Mouse (Mus musculus) kidney, postnatal 14 days (tissue): ENCODE measurements around the gene Rfc4.

ENCODE experiments used
- DNase-seq: peaks from one replicate; pipeline ENCODE4 v3.0.0; 2022; ENCODE audit warnings: mixed read lengths

Rfc4 gene

DNA sequence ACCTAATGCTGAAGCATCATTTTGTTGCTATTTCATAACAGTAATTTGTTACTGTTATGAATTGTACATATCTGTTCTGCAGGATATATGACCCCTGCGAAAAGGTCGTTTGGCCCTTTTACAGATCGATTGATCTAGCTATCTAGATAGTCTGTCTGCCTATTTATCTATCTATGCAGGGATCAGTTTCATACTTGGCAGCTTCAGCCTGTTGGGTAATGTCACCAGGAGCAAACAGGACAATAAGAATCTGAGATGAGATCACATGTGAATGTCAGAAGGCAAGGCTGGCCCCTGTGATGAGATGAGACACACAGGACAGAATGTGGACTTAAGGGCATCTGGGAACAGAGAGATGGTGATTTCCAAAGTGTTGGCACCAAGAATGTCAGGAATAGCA lies 2.8 kb upstream of the Rfc4 start:
- DNase-seq = no peak

DNA sequence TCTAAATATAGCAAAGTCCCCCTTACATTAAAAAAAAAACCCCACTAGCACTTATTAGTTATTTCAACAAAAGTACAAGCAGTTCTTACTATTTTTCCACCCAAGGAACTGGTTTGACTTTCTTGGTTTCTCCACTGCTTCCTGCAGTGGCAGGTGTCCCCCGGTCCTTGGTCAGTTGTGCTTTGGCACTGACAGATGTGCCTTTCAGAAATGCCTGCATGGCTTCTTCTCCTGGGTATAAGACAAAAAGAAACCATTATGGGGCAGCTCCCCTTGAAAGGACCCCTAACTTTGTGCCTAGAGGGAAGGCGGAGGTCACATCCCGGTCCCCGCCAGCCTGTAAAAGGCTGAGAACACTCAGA lies 245 bp downstream of the Rfc4 start:
- DNase-seq = no peak

- DNase-seq = no peak
Measured at GRCm38 (mm10) chr16:23124398-23124797, 3.1 kb downstream of the Rfc4 start.

DNA sequence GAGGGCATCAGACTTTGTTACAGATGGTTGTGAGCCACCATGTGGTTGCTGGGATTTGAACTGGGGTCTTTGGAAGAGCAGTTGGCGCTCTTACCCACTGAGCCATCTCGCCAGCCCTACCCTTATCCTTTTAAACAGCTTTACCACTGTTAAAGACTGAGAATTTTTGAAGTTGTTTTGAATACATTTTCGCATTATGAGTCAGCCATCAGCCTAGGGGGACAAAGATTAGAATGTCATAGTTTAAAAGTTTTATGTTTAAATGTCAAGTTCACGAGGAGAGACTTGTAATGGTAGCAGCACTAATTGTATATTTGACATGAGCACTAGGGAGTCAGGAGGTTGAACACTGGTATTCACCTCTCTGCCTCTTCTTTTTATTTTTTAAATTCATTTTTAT lies 4.4 kb downstream of the Rfc4 start:
- no peak for DNase-seq

DNA sequence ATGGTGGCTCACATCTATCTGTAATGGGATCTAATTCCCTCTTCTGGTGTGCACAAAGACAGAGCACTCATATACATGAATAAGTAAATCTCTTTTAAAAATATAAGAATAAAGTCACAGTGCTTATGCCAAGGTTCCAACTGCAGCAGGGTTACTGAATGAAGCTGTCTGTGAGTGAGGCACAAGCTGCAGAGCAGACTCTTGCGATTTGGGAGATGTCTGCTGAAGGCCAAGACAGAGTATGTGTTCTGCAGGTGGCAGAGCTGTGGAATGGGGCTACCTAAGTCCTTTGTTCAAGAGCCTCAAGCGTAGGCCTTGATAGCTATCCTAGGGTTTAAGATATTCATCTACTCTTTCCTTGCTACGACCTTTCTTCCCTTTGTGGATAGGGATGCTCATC lies 5.1 kb downstream of the Rfc4 start:
- no peak for DNase-seq

GRCm38 (mm10) chr16:23117173-23117572 lies 10.4 kb downstream of the Rfc4 start:
- no peak for DNase-seq

- DNase-seq = no peak
Measured at GRCm38 (mm10) chr16:23115486-23115885, 12.1 kb downstream of the Rfc4 start.

DNA sequence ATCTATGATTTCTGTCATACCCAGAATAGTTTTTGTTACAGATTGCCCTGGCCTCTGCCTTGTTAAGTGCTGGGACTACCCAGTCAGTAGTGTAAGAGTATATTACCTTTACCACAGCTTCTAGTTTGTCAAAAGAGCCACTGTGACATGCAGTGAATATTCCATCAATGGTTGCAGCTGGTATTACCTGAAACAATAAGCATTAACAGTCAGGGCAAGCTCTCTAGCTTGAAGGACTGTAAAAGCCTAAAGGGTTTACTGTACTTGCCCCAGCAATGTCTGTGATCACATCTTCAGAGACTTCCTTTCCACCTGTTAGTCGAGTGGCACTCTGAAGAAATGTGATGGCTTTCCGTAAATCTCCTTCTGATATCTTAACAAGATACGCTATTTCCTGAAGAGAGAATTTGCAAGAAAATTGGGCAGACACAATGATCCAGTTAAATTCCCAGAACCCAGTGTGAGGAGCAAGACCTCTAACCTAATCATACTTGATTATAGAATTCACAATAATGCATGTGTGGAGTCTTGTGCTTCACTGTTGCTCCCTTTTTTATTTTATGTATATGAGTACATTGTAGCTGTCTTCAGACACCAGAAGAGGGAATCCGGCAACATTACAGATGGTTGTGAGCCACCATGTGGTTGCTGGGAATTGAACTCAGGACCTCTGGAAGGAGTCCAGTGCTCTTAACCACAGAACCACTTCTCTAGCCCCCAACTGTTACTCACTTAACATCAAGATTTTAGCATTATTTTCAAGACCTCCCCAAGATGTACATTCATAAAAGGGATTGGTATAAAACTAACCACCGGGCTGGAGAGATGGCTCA lies 13.0 kb downstream of the Rfc4 start:
- no peak for DNase-seq

- no peak for DNase-seq
Measured at GRCm38 (mm10) chr16:23113903-23114302, 13.6 kb downstream of the Rfc4 start.

DNA sequence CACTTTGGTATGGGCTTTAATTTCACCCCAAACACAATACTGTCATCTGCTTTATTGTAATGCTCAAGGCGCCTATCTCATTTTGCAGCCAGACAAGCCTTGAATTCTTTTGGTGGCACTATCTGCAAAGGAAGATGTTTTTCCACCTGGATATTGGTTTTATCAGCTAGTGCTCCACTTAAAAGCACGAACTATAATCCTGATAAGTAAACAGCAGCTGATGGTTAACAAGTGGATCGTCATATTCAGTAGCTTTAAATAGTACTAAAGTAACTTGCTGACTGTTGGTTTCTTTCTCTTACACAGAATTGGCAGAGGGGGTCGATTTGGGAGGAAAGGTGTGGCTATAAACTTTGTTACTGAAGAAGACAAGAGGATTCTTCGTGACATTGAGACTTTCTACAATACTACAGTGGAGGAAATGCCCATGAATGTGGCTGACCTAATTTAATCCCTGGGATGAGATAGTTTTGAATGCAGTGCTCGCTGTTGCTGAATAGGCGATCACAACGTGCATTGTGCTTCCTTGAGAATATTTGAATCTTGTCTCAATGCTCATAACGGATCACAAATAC lies 14.6 kb downstream of the Rfc4 start:
- no peak for DNase-seq

DNA sequence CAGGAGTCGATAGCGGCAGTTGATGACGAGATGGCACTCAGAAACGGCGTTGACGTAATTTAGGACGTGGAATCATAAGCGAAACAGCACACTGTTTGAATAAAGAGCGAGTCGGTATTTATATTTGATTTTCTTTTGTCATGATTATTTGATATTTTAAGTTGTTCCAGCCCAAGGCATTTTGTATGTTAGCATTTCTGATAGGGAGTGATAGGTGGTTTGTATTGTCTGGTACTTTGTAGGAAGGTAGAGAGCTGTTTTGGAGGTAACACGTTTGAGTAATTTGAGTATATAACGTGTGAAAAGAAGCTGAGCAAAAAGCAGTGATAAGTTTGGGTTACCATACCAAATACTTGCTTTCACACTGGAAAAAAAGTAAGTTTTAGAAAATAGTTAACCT lies 15.2 kb downstream of the Rfc4 start:
- no peak for DNase-seq

DNA sequence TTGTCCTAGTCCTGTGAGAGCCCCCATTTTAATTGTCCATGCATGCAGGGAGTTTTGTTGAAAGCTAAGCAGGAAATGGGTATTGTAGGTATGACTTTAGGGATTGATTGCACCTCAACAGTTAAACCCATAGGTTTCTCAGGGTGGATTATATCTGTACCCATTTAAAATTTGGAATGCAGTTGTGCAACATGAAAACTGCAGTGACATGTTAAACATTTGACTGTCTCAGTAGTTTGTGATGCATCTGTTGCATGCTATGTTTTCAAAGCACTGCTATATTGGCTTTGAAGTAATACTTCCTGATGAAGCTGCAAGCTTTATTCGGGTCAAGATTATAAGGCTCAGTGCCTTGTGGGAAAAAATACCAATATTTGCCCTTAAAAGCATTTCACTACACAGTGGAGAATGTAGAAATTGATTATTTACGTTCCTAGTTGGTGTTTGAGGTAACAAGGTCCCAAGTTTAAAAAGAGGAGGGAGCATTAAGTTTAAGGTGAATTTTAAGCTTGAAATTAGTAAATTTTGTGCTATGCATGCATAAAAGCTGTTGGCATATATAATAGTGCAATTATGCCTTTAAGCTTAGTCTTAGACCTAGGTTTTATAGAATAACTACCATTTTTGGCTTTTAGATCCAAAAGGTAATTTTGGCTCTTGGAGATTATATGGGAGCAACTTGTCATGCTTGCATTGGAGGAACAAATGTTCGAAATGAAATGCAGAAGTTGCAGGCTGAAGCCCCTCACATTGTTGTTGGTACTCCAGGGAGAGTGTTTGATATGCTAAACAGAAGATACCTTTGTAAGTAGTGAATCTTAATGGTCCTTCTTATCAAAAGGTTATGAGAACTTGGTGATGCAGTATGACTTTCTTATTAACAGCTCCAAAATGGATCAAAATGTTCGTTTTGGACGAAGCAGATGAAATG lies 17.9 kb downstream of the Rfc4 start:
- no peak for DNase-seq

GRCm38 (mm10) chr16:23108943-23109342 lies 18.6 kb downstream of the Rfc4 start:
- no peak for DNase-seq

DNA sequence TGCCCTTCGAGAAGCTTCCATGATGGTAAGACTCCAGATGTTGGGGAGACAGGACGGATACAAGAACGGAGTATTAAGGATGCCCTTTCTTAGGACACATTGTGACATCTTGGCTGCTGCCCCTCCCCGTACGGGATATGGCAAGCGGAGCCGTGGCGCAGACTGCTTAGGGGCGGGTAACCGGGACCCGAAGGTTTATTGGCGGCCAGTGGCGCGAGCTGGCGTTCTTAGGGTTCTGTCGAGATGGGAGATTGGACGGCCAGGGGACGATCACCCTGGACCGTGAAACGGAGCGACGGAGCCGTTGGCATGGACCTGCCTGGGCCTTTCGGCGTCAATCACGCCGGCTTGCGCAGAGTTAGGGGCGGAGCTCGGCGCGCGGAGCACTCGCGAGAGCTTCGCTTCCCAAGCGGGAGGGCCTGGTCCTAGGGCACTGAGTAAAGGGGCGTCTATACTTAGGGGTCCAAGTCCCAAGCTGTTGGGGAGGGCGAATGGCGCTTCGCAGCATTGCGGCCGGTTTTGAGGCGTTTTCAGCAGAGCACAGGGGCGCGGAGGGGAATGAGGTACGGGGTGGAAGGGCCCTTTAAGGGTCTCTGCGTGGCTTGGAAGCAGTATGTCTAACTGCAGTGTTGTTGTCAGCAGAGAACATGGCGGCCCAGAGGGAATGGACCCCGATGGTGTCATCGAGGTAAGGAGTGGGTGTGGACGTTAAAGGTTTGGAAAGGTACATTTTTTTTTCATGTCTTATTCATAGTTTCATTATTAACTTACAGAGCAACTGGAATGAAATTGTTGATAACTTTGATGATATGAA lies 19.4 kb downstream of the Rfc4 start:
- peak; percentile 89 for DNase-seq

DNA sequence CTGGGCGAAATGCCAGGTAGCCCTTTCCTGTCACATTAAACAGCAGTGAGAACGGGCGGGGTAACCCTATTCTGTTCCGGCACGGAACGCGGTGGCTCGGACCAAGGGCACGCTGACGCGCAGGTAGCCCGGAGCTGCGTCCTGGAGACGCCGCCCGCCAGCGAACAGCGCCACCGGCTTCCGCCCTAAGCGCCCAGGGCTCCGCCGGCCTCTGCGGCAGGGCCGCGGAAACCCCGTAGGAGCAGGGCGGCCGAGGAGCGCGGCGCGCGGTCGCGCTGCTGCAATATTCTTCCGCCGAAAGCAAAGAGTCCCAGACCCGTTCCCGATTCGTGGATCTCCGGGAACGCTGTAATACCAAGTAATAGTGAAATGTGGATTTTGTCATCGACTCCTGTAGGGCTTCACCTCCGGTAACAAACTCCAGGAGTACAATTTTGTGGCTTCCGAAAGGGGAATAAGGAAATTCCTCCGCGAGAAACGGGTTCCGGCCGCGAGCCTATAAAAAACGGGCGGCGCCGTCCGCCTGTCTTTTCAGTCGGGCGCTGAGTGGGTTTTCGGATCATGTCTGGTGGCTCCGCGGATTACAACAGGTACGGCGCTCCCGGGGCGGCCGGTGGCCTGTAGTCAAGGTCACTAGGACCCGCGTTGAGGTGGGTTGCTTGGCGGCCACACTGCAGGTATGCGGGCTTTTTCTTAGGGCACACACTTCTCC lies 20.1 kb downstream of the Rfc4 start, which contains the start of gene Eif4a2:
TSS of gene Eif4a2 (plus strand) at position 214 of the 712 bp plus-strand sequence.
- DNase-seq = peak; percentile 96

- DNase-seq = no peak
Measured at GRCm38 (mm10) chr16:23106121-23106520, 21.4 kb downstream of the Rfc4 start.

DNA sequence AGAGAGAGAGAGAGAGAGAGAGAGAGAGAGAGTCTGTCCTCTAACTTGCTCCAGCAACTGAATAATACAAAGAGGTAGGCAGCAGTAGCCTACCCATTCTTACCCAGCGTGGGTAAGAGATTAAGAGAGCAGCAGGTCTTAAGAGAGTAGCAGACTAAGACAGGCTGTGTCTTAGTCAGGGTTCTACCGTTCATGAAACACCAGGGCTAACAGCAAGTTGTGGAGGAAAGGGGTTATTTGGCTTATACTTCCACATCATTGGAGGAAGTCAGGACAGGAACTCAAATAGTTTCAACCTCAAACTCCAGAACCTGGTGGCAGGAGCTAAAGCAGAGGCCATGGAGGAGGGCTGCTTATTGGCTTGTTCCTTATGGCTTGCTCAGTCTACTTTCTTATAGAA lies 23.7 kb downstream of the Rfc4 start:
- no peak for DNase-seq

GRCm38 (mm10) chr16:23103038-23103745 lies 24.3 kb downstream of the Rfc4 start:
- DNase-seq = peak; percentile 43

GRCm38 (mm10) chr16:23102340-23103037 lies 25.0 kb downstream of the Rfc4 start:
- DNase-seq = no peak

GRCm38 (mm10) chr16:23100613-23101012 lies 26.9 kb downstream of the Rfc4 start:
- DNase-seq = no peak
